Mouse (Mus musculus): ENCODE measurements at regions not wholly inside any gene's neighbourhood (a gene's known extent, or its start where the extent isn't known, plus 50 kb on each side); places are given as distances from the start of the nearest gene placed in this dataset.

DNA sequence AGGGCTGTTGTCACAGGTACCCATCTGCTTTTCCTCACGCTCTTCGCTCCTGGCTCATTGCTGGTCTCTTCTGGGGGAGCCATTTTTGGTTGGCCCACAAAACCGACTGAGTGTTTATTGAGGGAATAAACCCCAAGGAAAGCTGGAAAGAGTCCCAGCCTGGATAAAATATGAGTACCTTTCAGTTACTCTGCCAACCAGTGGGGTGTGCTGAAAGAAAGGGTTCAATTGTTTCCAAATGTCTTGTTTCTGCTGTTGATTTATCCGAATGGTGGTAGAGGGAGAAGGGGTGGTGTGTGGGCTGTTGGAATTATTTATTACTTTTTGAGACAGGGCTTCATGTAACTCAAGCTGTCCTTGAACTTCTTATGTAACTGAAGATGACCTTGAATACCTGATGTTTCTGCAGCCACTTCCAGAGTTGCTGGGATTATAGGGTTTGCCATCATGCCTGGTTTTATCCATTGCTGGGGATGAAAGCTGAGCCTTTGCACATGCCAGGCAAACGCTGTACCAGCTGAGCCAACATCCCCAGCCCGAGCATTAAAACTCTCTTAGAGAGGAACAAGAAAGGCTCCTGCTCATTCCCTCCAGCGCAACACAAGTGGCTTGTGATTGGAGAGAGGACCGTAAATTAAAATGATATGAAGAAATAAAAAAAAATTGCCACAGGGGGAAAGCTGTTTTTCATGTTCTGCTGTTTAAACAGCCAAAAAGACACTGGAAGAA, 194.1 kb downstream of the Hhipl2 start:
- Histone ChIP-seq H3K27ac (ENCODE audit: insufficient read depth, low read depth, low read length) (no peak overlapping the region), H3K4me1 (ENCODE audit: control insufficient read depth, insufficient read depth, low read length) (no peaks in the 10 kb centered on the region)
- no peak for TF ChIP-seq CTCF (IDR thresholded peaks at IDR 0.05; ENCODE audit: low read depth, low read length)

DNA sequence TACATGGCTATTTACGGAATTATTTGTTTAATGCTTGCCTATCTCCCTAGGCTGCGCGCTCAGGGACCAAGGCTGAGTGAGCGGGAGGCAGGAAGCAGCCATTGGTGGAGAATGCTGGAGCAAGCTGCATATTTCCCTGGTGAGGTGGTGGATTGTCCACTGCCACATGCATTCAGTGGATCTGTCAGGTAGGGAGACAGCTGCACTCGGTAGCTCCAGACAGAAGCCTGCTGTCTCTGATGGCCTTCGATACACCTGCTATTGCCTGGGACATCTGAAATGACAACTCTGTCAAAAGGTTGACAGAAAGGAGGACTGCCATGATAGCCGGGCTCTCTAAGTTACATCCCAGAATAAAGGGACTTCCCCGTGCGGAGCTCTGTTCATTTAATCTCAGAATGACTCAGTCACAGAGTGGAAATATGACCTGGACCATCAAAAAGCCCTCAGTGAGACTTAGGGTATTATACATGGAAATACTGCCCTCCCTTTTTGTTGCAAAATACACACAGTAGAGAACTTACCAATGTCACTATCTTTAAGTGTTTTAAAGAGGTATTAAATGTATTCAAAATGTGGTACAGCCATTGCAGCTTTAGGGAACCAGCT, 201.5 kb downstream of the Hhipl2 start:
- Histone ChIP-seq H3K4me1 (ENCODE audit: control insufficient read depth, insufficient read depth, low read length) (no peaks in the 10 kb centered on the region), H3K4me3 (ENCODE audit: insufficient read depth, low read length) (no peak overlapping the region), H3K27ac (ENCODE audit: insufficient read depth, low read depth, low read length) (no peak overlapping the region)
- TF ChIP-seq POLR2A (IDR thresholded peaks at IDR 0.05; ENCODE audit: borderline replicate concordance, low read depth, low read length) (no peak), CTCF (IDR thresholded peaks at IDR 0.05; ENCODE audit: low read depth, low read length) (no peak)

More for the DNA sequence above, 194.1 kb downstream of the Hhipl2 start:
- no peak overlapping the region for H3K4me3 ChIP-seq (ENCODE audit: insufficient read depth, low read length)

GRCm38 (mm10) chr1:183622341-183622740, 204.3 kb downstream of the Hhipl2 start:
- H3K27ac ChIP-seq (ENCODE audit: insufficient read depth, low read depth, low read length), result no peak overlapping the region
- H3K4me3 ChIP-seq (ENCODE audit: insufficient read depth, low read length), result no peak overlapping the region
- TF ChIP-seq POLR2A (IDR thresholded peaks at IDR 0.05; ENCODE audit: borderline replicate concordance, low read depth, low read length) (no peak), CTCF (IDR thresholded peaks at IDR 0.05; ENCODE audit: low read depth, low read length) (no peak)
- no peaks in the 10 kb centered on the region for H3K4me1 ChIP-seq (ENCODE audit: control insufficient read depth, insufficient read depth, low read length)

GRCm38 (mm10) chr1:183624266-183624665, 206.3 kb downstream of the Hhipl2 start:
- Histone ChIP-seq H3K27ac (ENCODE audit: insufficient read depth, low read depth, low read length) (no peak overlapping the region), H3K4me3 (ENCODE audit: insufficient read depth, low read length) (no peak overlapping the region), H3K4me1 (ENCODE audit: control insufficient read depth, insufficient read depth, low read length) (no peaks in the 10 kb centered on the region)
- no peak for TF ChIP-seq CTCF (IDR thresholded peaks at IDR 0.05; ENCODE audit: low read depth, low read length)
- TF ChIP-seq POLR2A (IDR thresholded peaks at IDR 0.05; ENCODE audit: borderline replicate concordance, low read depth, low read length), result no peak

DNA sequence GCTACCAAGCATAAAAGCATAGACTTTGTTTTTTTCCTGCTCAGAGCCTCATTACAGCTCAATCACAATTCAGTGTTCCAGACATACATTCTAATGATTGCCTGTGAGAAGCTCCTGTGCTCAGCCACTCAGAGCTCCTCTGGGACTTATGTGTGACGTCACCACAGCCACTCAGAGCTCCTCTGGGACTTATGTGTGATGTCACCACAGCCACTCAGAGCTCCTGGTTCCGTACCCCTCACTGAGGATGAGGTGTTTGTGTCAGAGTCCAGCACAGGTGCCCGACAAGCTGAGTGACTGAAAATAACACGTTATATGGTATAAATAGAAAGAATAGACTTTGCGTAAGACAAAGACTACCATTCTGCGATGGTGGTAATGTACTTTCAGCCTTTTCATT, 215.8 kb downstream of the Hhipl2 start:
- Histone ChIP-seq H3K4me1 (ENCODE audit: control insufficient read depth, insufficient read depth, low read length) (no peaks in the 10 kb centered on the region), H3K4me3 (ENCODE audit: insufficient read depth, low read length) (no peak overlapping the region)
- no peak for TF ChIP-seq CTCF (IDR thresholded peaks at IDR 0.05; ENCODE audit: low read depth, low read length)
- TF ChIP-seq POLR2A (IDR thresholded peaks at IDR 0.05; ENCODE audit: borderline replicate concordance, low read depth, low read length), result no peak

GRCm38 (mm10) chr1:183634836-183635235, 216.8 kb downstream of the Hhipl2 start:
- TF ChIP-seq CTCF (IDR thresholded peaks at IDR 0.05; ENCODE audit: low read depth, low read length) (no peak), POLR2A (IDR thresholded peaks at IDR 0.05; ENCODE audit: borderline replicate concordance, low read depth, low read length) (no peak)
- Histone ChIP-seq H3K27ac (ENCODE audit: insufficient read depth, low read depth, low read length) (no peak overlapping the region), H3K4me1 (ENCODE audit: control insufficient read depth, insufficient read depth, low read length) (no peaks in the 10 kb centered on the region), H3K4me3 (ENCODE audit: insufficient read depth, low read length) (no peak overlapping the region)

More for the DNA sequence above, 215.8 kb downstream of the Hhipl2 start:
- H3K27ac ChIP-seq (ENCODE audit: insufficient read depth, low read depth, low read length), result no peak overlapping the region

- Histone ChIP-seq H3K27ac (ENCODE audit: insufficient read depth, low read depth, low read length) (no peak overlapping the region), H3K4me3 (ENCODE audit: insufficient read depth, low read length) (no peak overlapping the region), H3K4me1 (ENCODE audit: control insufficient read depth, insufficient read depth, low read length) (no peaks in the 10 kb centered on the region)
- TF ChIP-seq CTCF (IDR thresholded peaks at IDR 0.05; ENCODE audit: low read depth, low read length), result no peak
- no peak for TF ChIP-seq POLR2A (IDR thresholded peaks at IDR 0.05; ENCODE audit: borderline replicate concordance, low read depth, low read length)
These were observed 219.2 kb downstream of the Hhipl2 start for GRCm38 (mm10) chr1:183637214-183637613.

DNA sequence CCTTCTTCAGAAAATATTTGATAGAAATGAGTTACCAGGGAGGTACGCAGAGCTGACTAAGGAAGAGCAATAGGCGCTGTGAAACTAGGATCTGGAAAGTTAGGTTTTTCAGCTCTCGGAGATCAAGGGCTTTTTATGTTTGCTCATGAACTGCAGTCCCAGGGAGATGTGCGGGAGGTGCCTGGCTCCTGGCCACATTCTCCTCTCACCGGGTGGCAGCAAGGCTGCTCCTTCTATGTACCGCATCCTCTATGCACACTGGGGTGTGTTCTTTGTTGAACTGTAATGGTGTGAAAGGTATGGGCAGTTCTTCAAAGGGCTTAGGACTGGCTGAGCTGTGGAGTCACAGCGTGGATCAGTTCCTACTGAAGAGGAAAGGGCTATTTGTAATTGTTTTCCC, 221.3 kb downstream of the Hhipl2 start:
- no peak for TF ChIP-seq CTCF (IDR thresholded peaks at IDR 0.05; ENCODE audit: low read depth, low read length)
- TF ChIP-seq POLR2A (IDR thresholded peaks at IDR 0.05; ENCODE audit: borderline replicate concordance, low read depth, low read length), result no peak
- no peak overlapping the region for H3K27ac ChIP-seq (ENCODE audit: insufficient read depth, low read depth, low read length)
- no peaks in the 10 kb centered on the region for H3K4me1 ChIP-seq (ENCODE audit: control insufficient read depth, insufficient read depth, low read length)
- no peak overlapping the region for H3K4me3 ChIP-seq (ENCODE audit: insufficient read depth, low read length)

GRCm38 (mm10) chr1:183640568-183640967, 222.6 kb downstream of the Hhipl2 start:
- TF ChIP-seq POLR2A (IDR thresholded peaks at IDR 0.05; ENCODE audit: borderline replicate concordance, low read depth, low read length) (no peak), CTCF (IDR thresholded peaks at IDR 0.05; ENCODE audit: low read depth, low read length) (no peak)
- Histone ChIP-seq H3K27ac (ENCODE audit: insufficient read depth, low read depth, low read length) (no peak overlapping the region), H3K4me1 (ENCODE audit: control insufficient read depth, insufficient read depth, low read length) (no peaks in the 10 kb centered on the region), H3K4me3 (ENCODE audit: insufficient read depth, low read length) (no peak overlapping the region)

DNA sequence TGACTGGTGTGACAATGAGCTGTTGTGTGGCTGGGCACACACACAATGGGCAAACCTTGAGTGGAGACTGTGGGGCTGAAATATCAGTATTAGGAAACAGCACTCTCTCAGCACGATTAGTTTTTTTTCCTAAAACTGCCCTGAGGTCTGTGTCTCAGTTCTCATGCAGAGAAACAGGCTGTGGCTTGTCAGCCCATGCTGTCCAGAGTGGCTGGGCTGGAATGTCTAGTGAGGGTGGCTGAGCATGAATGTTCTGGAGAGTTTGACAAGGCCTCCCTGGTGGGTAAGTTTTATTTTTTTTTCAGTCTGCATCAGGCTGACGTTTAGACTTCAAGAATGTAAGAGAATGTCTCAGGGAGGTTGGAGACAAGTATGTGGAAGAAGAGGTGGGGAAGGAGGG, 226.0 kb downstream of the Hhipl2 start:
- H3K4me3 ChIP-seq (ENCODE audit: insufficient read depth, low read length), result no peak overlapping the region
- no peak for TF ChIP-seq POLR2A (IDR thresholded peaks at IDR 0.05; ENCODE audit: borderline replicate concordance, low read depth, low read length)
- TF ChIP-seq CTCF (IDR thresholded peaks at IDR 0.05; ENCODE audit: low read depth, low read length), result no peak
- no peaks in the 10 kb centered on the region for H3K4me1 ChIP-seq (ENCODE audit: control insufficient read depth, insufficient read depth, low read length)
- H3K27ac ChIP-seq (ENCODE audit: insufficient read depth, low read depth, low read length), result no peak overlapping the region

Data from bone marrow macrophage, adult 2 months (primary cell).